Mouse (Mus musculus) heart, embryonic 16.5 days (tissue): ENCODE data around the gene Fyn. TPM values are rescaled to one million over a fixed set of nuclear protein-coding genes. Genes with fewer than 3 reads are reported as not detected.

Experiments
- ATAC-seq: fragments of 200-750 bp; cut with Nextera tagmentation; replicated peaks from 2 replicates; pipeline ENCODE4 v1.8.0; 2017; ENCODE audit warnings: moderate number of reproducible peaks; ENCODE audit not compliant: insufficient read depth, low FRiP score; ENCODE audit errors: extremely low read depth
- H3K27ac ChIP-seq: fragments of 300-500 bp; sonication (generic); 2 replicates; pipeline ENCODE4 v1.5.1; 2014; ENCODE audit warnings: mild to moderate bottlenecking, low read length, control low read depth, moderate library complexity
- H3K27me3 ChIP-seq: fragments of 300-500 bp; sonication (generic); 2 replicates; pipeline ENCODE4 v1.6.1; 2014; ENCODE audit warnings: low read length, mixed read lengths; ENCODE audit not compliant: control insufficient read depth, insufficient read depth
- H3K36me3 ChIP-seq: fragments of 300-500 bp; sonication (generic); 2 replicates; pipeline ENCODE4 v1.6.1; 2014; ENCODE audit not compliant: control insufficient read depth, insufficient read depth
- H3K4me1 ChIP-seq: fragments of 300-500 bp; sonication (generic); 2 replicates; pipeline ENCODE4 v1.6.1; 2014; ENCODE audit warnings: low read length, mixed read lengths; ENCODE audit not compliant: control insufficient read depth, insufficient read depth
- H3K4me2 ChIP-seq: fragments of 300-500 bp; sonication (generic); 2 replicates; pipeline ENCODE4 v1.6.1; 2014; ENCODE audit warnings: low read depth, mild to moderate bottlenecking, control low read depth, low read length
- H3K4me3 ChIP-seq: fragments of 300-500 bp; sonication (generic); 2 replicates; pipeline ENCODE4 v1.5.1; 2014; ENCODE audit warnings: mild to moderate bottlenecking, control low read depth, low read length
- H3K9ac ChIP-seq: fragments of 300-500 bp; sonication (generic); 2 replicates; pipeline ENCODE4 v1.6.1; 2014; ENCODE audit warnings: low read length, control low read depth
- H3K9me3 ChIP-seq: fragments of 300-500 bp; sonication (generic); replicated peaks from 2 replicates; pipeline ENCODE4 v1.6.1; 2016; ENCODE audit warnings: low read length; ENCODE audit not compliant: control insufficient read depth
- WGBS: fragments of 180-500 bp; shearing (Covaris S2); extraction: QIAGEN DNeasy Blood & Tissue Kit; methylation state at CpG from one replicate; pipeline ENCODE4 v1.1.7; 2014; 5-methylcytosine and 5-hydroxymethylcytosine counted together
- polyA plus RNA-seq: library from polyadenylated mRNA; unstranded; fragments of >200 nt; fragmentation: Nextera tagmentation; extraction: Ambion mirVana; gene quantifications from 2 replicates; pipeline ENCODE4 v1.2.1, GENCODE M21; 2015

The Fyn gene
- polyA plus RNA-seq, 1 experiment from 2014 or later, result 15.0 TPM

- Histone ChIP-seq H3K9ac (no peak overlapping the region), H3K4me2 (no peak overlapping the region), H3K27ac (no peak overlapping the region), H3K9me3 (peaks cover 6% of the 10 kb centered on the region; the same call in 1 of the 2 replicates), H3K4me1 (peaks cover 39% of the 10 kb centered on the region), H3K27me3 (no peaks in the 10 kb centered on the region), H3K4me3 (no peak overlapping the region), H3K36me3 (peaks cover 13% of the 10 kb centered on the region)
- 59% methylated on average over 11 of the region's 11 CpGs for WGBS
- ATAC-seq, result no peak
These were observed 18.9 kb downstream of the Fyn start for GRCm38 (mm10) chr10:39387556-39387955.

GRCm38 (mm10) chr10:39388144-39388543 lies 19.5 kb downstream of the Fyn start:
- peaks cover 6% of the 10 kb centered on the region; the same call in 1 of the 2 replicates for H3K9me3 ChIP-seq
- H3K27me3 ChIP-seq, result no peaks in the 10 kb centered on the region
- H3K36me3 ChIP-seq, result peaks cover 13% of the 10 kb centered on the region
- WGBS, result 56% methylated on average over 3 of the region's 3 CpGs
- no peak overlapping the region for H3K9ac ChIP-seq
- H3K4me3 ChIP-seq, result no peak overlapping the region
- no peak for ATAC-seq
- no peak overlapping the region for H3K27ac ChIP-seq
- peaks cover 39% of the 10 kb centered on the region for H3K4me1 ChIP-seq
- H3K4me2 ChIP-seq, result no peak overlapping the region

GRCm38 (mm10) chr10:39389451-39389891 lies 20.8 kb downstream of the Fyn start:
- no peak overlapping the region for H3K9ac ChIP-seq
- no peak overlapping the region for H3K4me3 ChIP-seq
- ATAC-seq, result peak; percentile 34
- 34% methylated on average over 11 of the region's 11 CpGs for WGBS
- H3K36me3 ChIP-seq, result peaks cover 13% of the 10 kb centered on the region
- peaks cover 39% of the 10 kb centered on the region for H3K4me1 ChIP-seq
- H3K27ac ChIP-seq, result peak overlapping the region; percentile 65
- H3K9me3 ChIP-seq, result peaks cover 6% of the 10 kb centered on the region; the same call in 1 of the 2 replicates
- H3K4me2 ChIP-seq, result peak overlapping the region; percentile 8; the same call in 1 of the 2 replicates
- no peaks in the 10 kb centered on the region for H3K27me3 ChIP-seq

- Histone ChIP-seq H3K36me3 (peaks cover 13% of the 10 kb centered on the region), H3K4me1 (peaks cover 37% of the 10 kb centered on the region), H3K9me3 (peaks cover 6% of the 10 kb centered on the region; the same call in 1 of the 2 replicates), H3K4me2 (no peak overlapping the region), H3K4me3 (no peak overlapping the region), H3K9ac (no peak overlapping the region), H3K27me3 (no peaks in the 10 kb centered on the region), H3K27ac (no peak overlapping the region)
- no peak for ATAC-seq
- 81% methylated on average over 7 of the region's 7 CpGs for WGBS
These were observed 21.9 kb downstream of the Fyn start for GRCm38 (mm10) chr10:39390541-39390940.

GRCm38 (mm10) chr10:39392900-39393483 lies 24.3 kb downstream of the Fyn start:
- Histone ChIP-seq H3K27me3 (no peaks in the 10 kb centered on the region), H3K27ac (no peak overlapping the region), H3K4me1 (peaks cover 15% of the 10 kb centered on the region), H3K4me2 (no peak overlapping the region), H3K4me3 (no peak overlapping the region), H3K9ac (no peak overlapping the region), H3K9me3 (peaks cover 6% of the 10 kb centered on the region; the same call in 1 of the 2 replicates), H3K36me3 (peaks cover 13% of the 10 kb centered on the region)
- ATAC-seq, result no peak
- WGBS, result 70% methylated on average over 6 of the region's 6 CpGs

- H3K4me3 ChIP-seq, result no peak overlapping the region
- no peak overlapping the region for H3K9ac ChIP-seq
- peaks cover 6% of the 10 kb centered on the region; the same call in 1 of the 2 replicates for H3K9me3 ChIP-seq
- no peak for ATAC-seq
- no peak overlapping the region for H3K4me2 ChIP-seq
- no peak overlapping the region for H3K27ac ChIP-seq
- H3K27me3 ChIP-seq, result no peaks in the 10 kb centered on the region
- peaks cover 12% of the 10 kb centered on the region for H3K36me3 ChIP-seq
- WGBS, result 91% methylated on average over 5 of the region's 5 CpGs
- no peaks in the 10 kb centered on the region for H3K4me1 ChIP-seq
These were observed 26.9 kb downstream of the Fyn start for GRCm38 (mm10) chr10:39395544-39395943.

- Histone ChIP-seq H3K4me1 (peaks cover 4% of the 10 kb centered on the region; the same call in 1 of the 2 replicates), H3K4me2 (no peak overlapping the region), H3K27me3 (no peaks in the 10 kb centered on the region), H3K4me3 (no peak overlapping the region), H3K27ac (no peak overlapping the region), H3K9me3 (no peaks in the 10 kb centered on the region), H3K36me3 (peaks cover 7% of the 10 kb centered on the region; the same call in 1 of the 2 replicates), H3K9ac (no peak overlapping the region)
- 81% methylated on average over 7 of the region's 7 CpGs for WGBS
- ATAC-seq, result no peak
These were observed 30.3 kb downstream of the Fyn start for GRCm38 (mm10) chr10:39398924-39399323.

- H3K27me3 ChIP-seq, result no peaks in the 10 kb centered on the region
- no peak overlapping the region for H3K9ac ChIP-seq
- H3K36me3 ChIP-seq, result peaks cover 7% of the 10 kb centered on the region; the same call in 1 of the 2 replicates
- H3K4me3 ChIP-seq, result no peak overlapping the region
- no peak overlapping the region for H3K4me2 ChIP-seq
- WGBS, result 90% methylated on average over 5 of the region's 5 CpGs
- no peak for ATAC-seq
- no peaks in the 10 kb centered on the region for H3K9me3 ChIP-seq
- H3K4me1 ChIP-seq, result peaks cover 7% of the 10 kb centered on the region
- no peak overlapping the region for H3K27ac ChIP-seq
These were observed 31.5 kb downstream of the Fyn start for GRCm38 (mm10) chr10:39400155-39400554.

GRCm38 (mm10) chr10:39402487-39402886 lies 33.8 kb downstream of the Fyn start:
- no peak for ATAC-seq
- H3K9ac ChIP-seq, result no peak overlapping the region
- no peak overlapping the region for H3K4me2 ChIP-seq
- H3K27me3 ChIP-seq, result no peaks in the 10 kb centered on the region
- no peak overlapping the region for H3K4me3 ChIP-seq
- peaks cover 26% of the 10 kb centered on the region for H3K4me1 ChIP-seq
- H3K9me3 ChIP-seq, result no peaks in the 10 kb centered on the region
- H3K27ac ChIP-seq, result no peak overlapping the region
- 68% methylated on average over 6 of the region's 6 CpGs for WGBS
- H3K36me3 ChIP-seq, result peaks cover 7% of the 10 kb centered on the region; the same call in 1 of the 2 replicates
